10 mouse cellular contexts compared by ENCODE assay signal in genomic region chr8:46293741-46294151, GRCm38 (mm10). TPM values are rescaled to one million over a fixed set of nuclear protein-coding genes. Genes with fewer than 3 reads are reported as not detected.
DNase-seq lines count a peak whose midpoint lies in the region; ATAC-seq and TF ChIP-seq lines count a peak whose summit lies in the region.
"Had no signal": no experiment of that assay in that cellular context is flagged by ENCODE, and none has a peak within 500 bp of the region (broad histone marks: within the 10 kb centered on the region; RNA-seq: fewer than 3 reads in every experiment).

No protein-coding gene starts in this region.

- no peak for TF ChIP-seq POLR2A in testis, adult 2 months (IDR thresholded peaks at IDR 0.05; ENCODE audit: control insufficient read depth, low read depth, low read length)
- no peak for TF ChIP-seq POLR2A in cerebellum, adult 2 months (IDR thresholded peaks at IDR 0.05; ENCODE audit: borderline replicate concordance, insufficient read depth, low read length)

- H3K4me1 ChIP-seq in testis, adult 2 months (ENCODE audit: control insufficient read depth, insufficient read depth, low read length), result peaks cover 8% of the 10 kb centered on the region
- H3K4me1 ChIP-seq in forebrain, embryonic 15.5 days, result peaks cover 47% of the 10 kb centered on the region
- H3K4me1 ChIP-seq in cerebellum, adult 2 months (ENCODE audit: control insufficient read depth, insufficient read depth, low read length), result no peaks in the 10 kb centered on the region

- no peak for ATAC-seq in forebrain, embryonic 15.5 days (replicated peaks)

- intact Hi-C loops in left cerebral cortex, postnatal 36 days (cut with DNase I), result no loop called here

- no peaks in the 10 kb centered on the region for H3K27me3 ChIP-seq in testis, adult 2 months (ENCODE audit: control insufficient read depth, insufficient read depth, low read length)
- H3K27me3 ChIP-seq in forebrain, embryonic 15.5 days, result peaks cover 78% of the 10 kb centered on the region
- no peaks in the 10 kb centered on the region; the same call in 1 of the 2 replicates for H3K27me3 ChIP-seq in cerebellum, adult 2 months (ENCODE audit: control insufficient read depth, insufficient read depth, low read length)

- H3K4me3 ChIP-seq in testis, adult 2 months (ENCODE audit: control insufficient read depth, low read depth, low read length), result no peak overlapping the region; the same call in 1 of the 2 replicates
- peak overlapping the region; percentile 37 for H3K4me3 ChIP-seq in forebrain, embryonic 15.5 days
- no peak overlapping the region for H3K4me3 ChIP-seq in cerebellum, adult 2 months (replicated peaks; ENCODE audit: insufficient read depth, low read depth, low read length)

- H3K4me2 ChIP-seq in forebrain, embryonic 15.5 days (replicated peaks), result peak overlapping the region; percentile 65

- whole genome bisulfite sequencing in forebrain, embryonic 15.5 days, result under 1% methylated on average over 16 of the region's 16 CpGs
- 2% methylated on average over 16 of the region's 16 CpGs for WGBS in cerebellum, adult 2 months

- peak overlapping the region; percentile 46 for H3K27ac ChIP-seq in testis, adult 2 months (ENCODE audit: control insufficient read depth, insufficient read depth, low read depth, low read length)
- H3K27ac ChIP-seq in forebrain, embryonic 15.5 days (replicated peaks), result no peak overlapping the region
- no peak overlapping the region for H3K27ac ChIP-seq in cerebellum, adult 2 months (ENCODE audit: insufficient read depth, low read length)
- H3K27ac ChIP-seq: liver, embryonic 14.5 days had no signal

- no peaks in the 10 kb centered on the region for H3K36me3 ChIP-seq in testis, adult 2 months (ENCODE audit: control insufficient read depth, insufficient read depth, low read length)
- no peaks in the 10 kb centered on the region for H3K36me3 ChIP-seq in forebrain, embryonic 15.5 days

- H3K9ac ChIP-seq in forebrain, embryonic 15.5 days (replicated peaks), result no peak overlapping the region
- H3K9ac ChIP-seq: liver, embryonic 14.5 days had no signal

- TF ChIP-seq CTCF in testis, adult 2 months (IDR thresholded peaks at IDR 0.05; ENCODE audit: control insufficient read depth, insufficient read depth, insufficient replicate concordance, low read depth, low read length), result no peak
- no peak for TF ChIP-seq CTCF in cerebellum, adult 2 months (IDR thresholded peaks at IDR 0.05; ENCODE audit: borderline replicate concordance, insufficient read depth, low read depth, low read length)

- DNase-seq in testis, postnatal 14 days (ENCODE audit: low spot score), result no peak
- DNase-seq in left cerebral cortex, postnatal 36 days (ENCODE audit: low spot score in 2 of 2), result peak; percentile 35 to 50
- no peak for DNase-seq in ovary, postnatal 36 days (ENCODE audit: low spot score)
- no peak for DNase-seq in cerebellum, adult 2 months
- no peak for DNase-seq in ovary, postnatal 10 days (ENCODE audit: low spot score)
- no peak for DNase-seq in thymus, postnatal 14 days

- H3K9me3 ChIP-seq in forebrain, embryonic 15.5 days, result no peaks in the 10 kb centered on the region

RNA-seq across cellular contexts. Expression of gene Helt, which starts 0.7 kb away (rescaled TPM):
- polyA plus RNA-seq in testis, adult 2 months (2012; rRNA removed), result 3.6 and 4.7 TPM in 2 replicates
- 6.7 and 7.6 TPM in 2 replicates for polyA plus RNA-seq in forebrain, embryonic 15.5 days (2015; fragmentation: Nextera tagmentation; extraction: Ambion mirVana)
- not detected for total RNA-seq in left cerebral cortex, postnatal 36 days (2021)
- polyA plus RNA-seq in cerebellum, adult 2 months (2012; rRNA removed), result not detected in 2 replicates
- polyA plus RNA-seq: liver, embryonic 14.5 days; small intestine, adult 2 months had no signal

Comparison
In these comparisons a context has a peak if more than half of its experiments do, and no peak if none do; other contexts are left out.
1. DNase-seq: peak in left cerebral cortex, postnatal 36 days (2 of 2); none in testis, postnatal 14 days (single experiment), ovary, postnatal 36 days (single experiment), cerebellum, adult 2 months (0 of 2), ovary, postnatal 10 days (single experiment) and thymus, postnatal 14 days (single experiment).